Mouse (Mus musculus): Measurements from ENCODE around the gene Pde2a. TPM values are rescaled to one million over a fixed set of nuclear protein-coding genes. Genes with fewer than 3 reads are reported as not detected.

Gene Pde2a
- total and polyA plus RNA-seq, 2 experiments from 2014 or later, result 33.8 to 53.9 TPM

- Histone ChIP-seq H3K9me3 (ENCODE audit: low read length) (no peaks in the 10 kb centered on the region), H3K27ac (ENCODE audit: low read depth, low read length) (no peak overlapping the region), H3K4me2 (ENCODE audit: low read depth, low read length, poor library complexity, severe bottlenecking) (no peak overlapping the region), H3K4me3 (ENCODE audit: low read depth, low read length) (no peak overlapping the region), H3K36me3 (ENCODE audit: insufficient read depth, low read length) (no peaks in the 10 kb centered on the region), H3K9ac (replicated peaks; ENCODE audit: low read length, poor library complexity, severe bottlenecking) (no peak overlapping the region), H3K27me3 (ENCODE audit: insufficient read depth, low read length) (no peaks in the 10 kb centered on the region), H3K4me1 (ENCODE audit: insufficient read depth, low read length) (no peaks in the 10 kb centered on the region)
- TF ChIP-seq CTCF (IDR thresholded peaks at IDR 0.05), result no peak
- WGBS, result 74% methylated on average over 3 of the region's 3 CpGs
- no peak for ATAC-seq (ENCODE audit: low FRiP score)
- no peak for DNase-seq (ENCODE audit: low spot score)
Observed at GRCm38 (mm10) chr7:101498385-101498784, 76.9 kb downstream of the Pde2a start.

- no peaks in the 10 kb centered on the region for H3K36me3 ChIP-seq (ENCODE audit: insufficient read depth, low read length)
- peaks cover 5% of the 10 kb centered on the region; the same call in 1 of the 2 replicates for H3K27me3 ChIP-seq (ENCODE audit: insufficient read depth, low read length)
- 51% methylated on average over 10 of the region's 10 CpGs for WGBS
- no peaks in the 10 kb centered on the region for H3K4me1 ChIP-seq (ENCODE audit: insufficient read depth, low read length)
- TF ChIP-seq CTCF (IDR thresholded peaks at IDR 0.05), result no peak
- ATAC-seq (ENCODE audit: low FRiP score), result no peak
- H3K27ac ChIP-seq (ENCODE audit: low read depth, low read length), result no peak overlapping the region
- no peaks in the 10 kb centered on the region for H3K9me3 ChIP-seq (ENCODE audit: low read length)
- H3K4me2 ChIP-seq (ENCODE audit: low read depth, low read length, poor library complexity, severe bottlenecking), result no peak overlapping the region
- DNase-seq (ENCODE audit: low spot score), result no peak
- H3K4me3 ChIP-seq (ENCODE audit: low read depth, low read length), result no peak overlapping the region
- H3K9ac ChIP-seq (replicated peaks; ENCODE audit: low read length, poor library complexity, severe bottlenecking), result no peak overlapping the region
Observed at GRCm38 (mm10) chr7:101499251-101499650, 77.8 kb downstream of the Pde2a start.

GRCm38 (mm10) chr7:101499701-101500100 lies 78.2 kb downstream of the Pde2a start:
- Histone ChIP-seq H3K27me3 (ENCODE audit: insufficient read depth, low read length) (peaks cover 7% of the 10 kb centered on the region; the same call in 1 of the 2 replicates), H3K4me1 (ENCODE audit: insufficient read depth, low read length) (no peaks in the 10 kb centered on the region), H3K9me3 (ENCODE audit: low read length) (no peaks in the 10 kb centered on the region), H3K4me2 (ENCODE audit: low read depth, low read length, poor library complexity, severe bottlenecking) (no peak overlapping the region), H3K27ac (ENCODE audit: low read depth, low read length) (no peak overlapping the region), H3K36me3 (ENCODE audit: insufficient read depth, low read length) (no peaks in the 10 kb centered on the region), H3K4me3 (ENCODE audit: low read depth, low read length) (no peak overlapping the region), H3K9ac (replicated peaks; ENCODE audit: low read length, poor library complexity, severe bottlenecking) (no peak overlapping the region)
- ATAC-seq (ENCODE audit: low FRiP score) (no peak), DNase-seq (ENCODE audit: low spot score) (no peak)
- no peak for TF ChIP-seq CTCF (IDR thresholded peaks at IDR 0.05)
- WGBS, result 66% methylated on average over 9 of the region's 9 CpGs

- Histone ChIP-seq H3K27me3 (ENCODE audit: insufficient read depth, low read length) (peaks cover 7% of the 10 kb centered on the region; the same call in 1 of the 2 replicates), H3K9me3 (ENCODE audit: low read length) (no peaks in the 10 kb centered on the region), H3K4me1 (ENCODE audit: insufficient read depth, low read length) (no peaks in the 10 kb centered on the region), H3K36me3 (ENCODE audit: insufficient read depth, low read length) (peaks cover 2% of the 10 kb centered on the region; the same call in 1 of the 2 replicates), H3K4me2 (ENCODE audit: low read depth, low read length, poor library complexity, severe bottlenecking) (no peak overlapping the region), H3K27ac (ENCODE audit: low read depth, low read length) (no peak overlapping the region), H3K9ac (replicated peaks; ENCODE audit: low read length, poor library complexity, severe bottlenecking) (no peak overlapping the region), H3K4me3 (ENCODE audit: low read depth, low read length) (no peak overlapping the region)
- WGBS, result 81% methylated on average over 5 of the region's 6 CpGs
- DNase-seq (ENCODE audit: low spot score) (no peak), ATAC-seq (ENCODE audit: low FRiP score) (no peak)
- no peak for TF ChIP-seq CTCF (IDR thresholded peaks at IDR 0.05)
Observed at GRCm38 (mm10) chr7:101501236-101501635, 79.7 kb downstream of the Pde2a start.

- Histone ChIP-seq H3K9ac (replicated peaks; ENCODE audit: low read length, poor library complexity, severe bottlenecking) (no peak overlapping the region), H3K27me3 (ENCODE audit: insufficient read depth, low read length) (peaks cover 7% of the 10 kb centered on the region; the same call in 1 of the 2 replicates), H3K36me3 (ENCODE audit: insufficient read depth, low read length) (peaks cover 2% of the 10 kb centered on the region; the same call in 1 of the 2 replicates), H3K4me1 (ENCODE audit: insufficient read depth, low read length) (no peaks in the 10 kb centered on the region), H3K4me2 (ENCODE audit: low read depth, low read length, poor library complexity, severe bottlenecking) (no peak overlapping the region), H3K4me3 (ENCODE audit: low read depth, low read length) (no peak overlapping the region), H3K9me3 (ENCODE audit: low read length) (no peaks in the 10 kb centered on the region), H3K27ac (ENCODE audit: low read depth, low read length) (no peak overlapping the region)
- 66% methylated on average over 6 of the region's 6 CpGs for WGBS
- DNase-seq (ENCODE audit: low spot score), result no peak
- no peak for ATAC-seq (ENCODE audit: low FRiP score)
- TF ChIP-seq CTCF (IDR thresholded peaks at IDR 0.05), result peak; percentile 42
Observed at GRCm38 (mm10) chr7:101501675-101502074, 80.2 kb downstream of the Pde2a start.

- TF ChIP-seq CTCF (IDR thresholded peaks at IDR 0.05), result peak; percentile 86
- ATAC-seq (ENCODE audit: low FRiP score), result no peak; the same call in 1 of the 2 replicates
- Histone ChIP-seq H3K9ac (replicated peaks; ENCODE audit: low read length, poor library complexity, severe bottlenecking) (no peak overlapping the region), H3K4me2 (ENCODE audit: low read depth, low read length, poor library complexity, severe bottlenecking) (no peak overlapping the region), H3K27ac (ENCODE audit: low read depth, low read length) (no peak overlapping the region), H3K4me1 (ENCODE audit: insufficient read depth, low read length) (no peaks in the 10 kb centered on the region), H3K36me3 (ENCODE audit: insufficient read depth, low read length) (peaks cover 5% of the 10 kb centered on the region; the same call in 1 of the 2 replicates), H3K9me3 (ENCODE audit: low read length) (no peaks in the 10 kb centered on the region), H3K4me3 (ENCODE audit: low read depth, low read length) (no peak overlapping the region), H3K27me3 (ENCODE audit: insufficient read depth, low read length) (peaks cover 7% of the 10 kb centered on the region; the same call in 1 of the 2 replicates)
- peak; percentile 58 for DNase-seq (ENCODE audit: low spot score)
- WGBS, result 29% methylated on average over 8 of the region's 8 CpGs
Observed at GRCm38 (mm10) chr7:101503351-101503750, 81.9 kb downstream of the Pde2a start.

All from midbrain, postnatal 0 days (tissue).